Mouse (Mus musculus) lung, adult 2 months (tissue): Measurements from ENCODE around the gene Sod1.

Experiments
- CTCF ChIP-seq: fragments of 200-500 bp; IDR thresholded peaks from 2 replicates; pipeline ENCODE4 v1.5.1; 2011; ENCODE audit warnings: mild to moderate bottlenecking, low read length, control low read depth; ENCODE audit not compliant: insufficient read depth
- POLR2A ChIP-seq: fragments of 200-500 bp; IDR thresholded peaks from 2 replicates; pipeline ENCODE4 v1.6.1; 2011; ENCODE audit warnings: low read depth, mild to moderate bottlenecking, control low read depth, low read length, borderline replicate concordance; ENCODE audit errors: extremely low read depth

GRCm38 (mm10) chr16:90208996-90209395 is 11.6 kb upstream of the Sod1 start:
- TF ChIP-seq POLR2A = no peak
- no peak for TF ChIP-seq CTCF
